Mouse (Mus musculus): ENCODE measurements at regions not wholly inside any gene's neighbourhood (a gene's known extent, or its start where the extent isn't known, plus 50 kb on each side); places are given as distances from the start of the nearest gene placed in this dataset.

GRCm38 (mm10) chr10:122193343-122193742 lies 96.2 kb upstream of the Rxylt1 start:
- DNase-seq = no peak

- no peak for DNase-seq
These were observed 88.1 kb upstream of the Rxylt1 start for GRCm38 (mm10) chr10:122185152-122185745.

GRCm38 (mm10) chr10:122183025-122183424 lies 85.9 kb upstream of the Rxylt1 start:
- DNase-seq = peak; percentile 37

GRCm38 (mm10) chr10:122149038-122149437 lies 51.9 kb upstream of the Rxylt1 start:
- no peak for DNase-seq

GRCm38 (mm10) chr10:122148609-122149008 lies 51.4 kb upstream of the Rxylt1 start:
- DNase-seq = no peak
